Mouse (Mus musculus) liver, adult 2 months (tissue): Measurements from ENCODE around the gene Igfbp6. TPM values are rescaled to one million over a fixed set of nuclear protein-coding genes. Genes with fewer than 3 reads are reported as not detected.

Source experiments
- DNase-seq: peaks from one replicate; pipeline ENCODE4 v3.0.0-alpha.2; 2011; ENCODE audit warnings: low read depth, low spot score; ENCODE audit errors: extremely low read depth
- H3K27ac ChIP-seq: fragments of 200-500 bp; replicated peaks from 2 replicates; pipeline ENCODE4 v1.5.1; 2012; ENCODE audit warnings: low read depth, mild to moderate bottlenecking, control low read depth, inconsistent platforms, low read length; ENCODE audit not compliant: insufficient read depth
- H3K27me3 ChIP-seq: fragments of 200-500 bp; 2 replicates; pipeline ENCODE4 v1.6.1; 2012; ENCODE audit warnings: mild to moderate bottlenecking, moderate library complexity, low read length, inconsistent platforms; ENCODE audit not compliant: control insufficient read depth, insufficient read depth
- H3K36me3 ChIP-seq: fragments of 200-500 bp; 2 replicates; pipeline ENCODE4 v1.6.1; 2012; ENCODE audit warnings: low read length, inconsistent platforms; ENCODE audit not compliant: control insufficient read depth, insufficient read depth
- H3K4me1 ChIP-seq: fragments of 200-500 bp; 2 replicates; pipeline ENCODE4 v1.6.1; 2011; ENCODE audit warnings: low read length; ENCODE audit not compliant: control insufficient read depth, insufficient read depth
- H3K4me3 ChIP-seq: fragments of 200-500 bp; 2 replicates; pipeline ENCODE4 v1.5.1; 2011; ENCODE audit warnings: low read depth, mild to moderate bottlenecking, control low read depth, low read length, moderate library complexity; ENCODE audit not compliant: insufficient read depth
- H3K79me2 ChIP-seq: fragments of 200-500 bp; 2 replicates; pipeline ENCODE4 v1.6.1; 2012; ENCODE audit warnings: inconsistent platforms, mild to moderate bottlenecking, low read length, moderate library complexity; ENCODE audit not compliant: control insufficient read depth, insufficient read depth
- H3K9ac ChIP-seq: fragments of 200-500 bp; 2 replicates; pipeline ENCODE4 v1.6.1; 2012; ENCODE audit warnings: low read depth, mild to moderate bottlenecking, control low read depth, inconsistent platforms, low read length
- CTCF ChIP-seq: fragments of 200-500 bp; IDR thresholded peaks from 2 replicates; pipeline ENCODE4 v1.5.1; 2011; ENCODE audit warnings: low read depth, low read length, control low read depth
- POLR2A ChIP-seq: fragments of 200-500 bp; IDR thresholded peaks from 2 replicates; pipeline ENCODE4 v1.6.1; 2011; ENCODE audit warnings: low read length, control low read depth; ENCODE audit not compliant: insufficient read depth; ENCODE audit errors: extremely low read depth
- WGBS: fragments of 180-500 bp; shearing (Covaris S2); methylation state at CpG from one replicate; pipeline ENCODE4 v1.1.7; 2018; 5-methylcytosine and 5-hydroxymethylcytosine counted together
- polyA plus RNA-seq: library from polyadenylated mRNA; depleted of rRNA; stranded (reverse); fragments of >200 nt; gene quantifications from 2 replicates; pipeline ENCODE4 v1.2.3, GENCODE M21; 2012
- total RNA-seq: library from RNA; depleted of rRNA; stranded (reverse); fragments of >200 nt; gene quantifications from 2 replicates; pipeline ENCODE4 v1.2.3, GENCODE M21; 2014

The Igfbp6 gene
- total and polyA plus RNA-seq, 2 experiments: 1.8 to 2.3 TPM

- H3K27me3 ChIP-seq: no peaks in the 10 kb centered on the region
- no peak overlapping the region for H3K27ac ChIP-seq
- WGBS: 59% methylated on average over 14 of the region's 14 CpGs
- H3K4me3 ChIP-seq: no peak overlapping the region
- no peak for TF ChIP-seq POLR2A
- no peak for TF ChIP-seq CTCF
- peak; percentile 54 for DNase-seq
- H3K79me2 ChIP-seq: no peaks in the 10 kb centered on the region
- peaks cover 48% of the 10 kb centered on the region for H3K4me1 ChIP-seq
- H3K9ac ChIP-seq: no peak overlapping the region
- peaks cover 18% of the 10 kb centered on the region; the same call in 1 of the 2 replicates for H3K36me3 ChIP-seq
These were observed 35.8 kb downstream of the Igfbp6 start for GRCm38 (mm10) chr15:102179924-102180323.

DNA sequence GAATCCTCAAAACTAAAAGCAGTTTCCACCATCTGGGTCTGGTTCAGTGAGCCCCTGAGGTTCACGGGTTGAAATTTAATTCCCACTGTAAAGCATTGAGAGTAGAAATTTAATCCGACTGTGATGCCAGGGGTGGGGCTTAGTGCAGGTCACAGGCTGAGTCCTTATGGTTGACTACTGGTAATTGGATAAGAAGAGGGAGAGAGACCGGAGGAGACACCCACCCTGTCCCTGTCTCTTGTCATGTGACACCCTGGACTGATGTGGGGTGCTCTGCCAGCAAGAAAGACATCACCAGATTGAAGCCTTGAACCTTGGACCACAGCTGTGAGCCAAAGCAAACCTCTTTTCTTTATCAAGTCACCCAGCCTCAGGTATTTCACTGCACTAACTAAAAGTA, 38.9 kb downstream of the Igfbp6 start:
- TF ChIP-seq POLR2A (no peak), CTCF (no peak)
- Histone ChIP-seq H3K4me3 (no peak overlapping the region), H3K79me2 (peaks cover 17% of the 10 kb centered on the region; the same call in 1 of the 2 replicates), H3K36me3 (peaks cover 12% of the 10 kb centered on the region; the same call in 1 of the 2 replicates), H3K4me1 (peaks cover 45% of the 10 kb centered on the region), H3K27me3 (no peaks in the 10 kb centered on the region), H3K27ac (no peak overlapping the region), H3K9ac (no peak overlapping the region)
- 30% methylated on average over 3 of the region's 3 CpGs for WGBS
- DNase-seq: peak; percentile 88

- no peak for TF ChIP-seq CTCF
- no peak for TF ChIP-seq POLR2A
- Histone ChIP-seq H3K27me3 (no peaks in the 10 kb centered on the region), H3K79me2 (peaks cover 24% of the 10 kb centered on the region; the same call in 1 of the 2 replicates), H3K36me3 (peaks cover 10% of the 10 kb centered on the region; the same call in 1 of the 2 replicates), H3K27ac (peak overlapping the region; percentile 72), H3K4me1 (peaks cover 34% of the 10 kb centered on the region), H3K4me3 (no peak overlapping the region; the same call in none of the 2 replicates), H3K9ac (no peak overlapping the region)
- DNase-seq: peak; percentile 100
- WGBS: 28% methylated on average over 11 of the region's 11 CpGs
These were observed 42.1 kb downstream of the Igfbp6 start for GRCm38 (mm10) chr15:102186239-102186638.

DNA sequence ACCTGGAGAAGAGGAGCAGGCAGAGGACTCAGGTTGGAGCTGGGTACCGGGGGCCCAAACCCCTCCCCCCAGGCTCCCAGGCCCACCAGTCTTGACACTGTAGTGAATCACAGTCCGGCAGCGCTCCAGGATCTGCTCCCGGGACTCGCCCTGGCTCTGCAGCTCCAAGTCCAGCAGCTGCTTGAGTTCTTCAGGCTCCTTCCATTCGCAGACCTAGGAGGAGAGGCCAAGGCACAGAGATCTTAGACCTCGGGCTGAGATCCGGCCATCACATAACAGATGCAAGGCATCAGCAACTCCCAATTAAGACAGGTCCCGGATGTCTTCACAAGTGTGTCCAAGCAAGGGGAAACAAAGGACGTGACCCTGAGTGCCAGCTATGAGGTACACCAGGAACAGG, 43.9 kb downstream of the Igfbp6 start:
- Histone ChIP-seq H3K27ac (peak overlapping the region; percentile 88), H3K27me3 (no peaks in the 10 kb centered on the region), H3K4me1 (peaks cover 46% of the 10 kb centered on the region), H3K79me2 (peaks cover 24% of the 10 kb centered on the region; the same call in 1 of the 2 replicates), H3K9ac (peak overlapping the region; percentile 84), H3K36me3 (peaks cover 8% of the 10 kb centered on the region; the same call in 1 of the 2 replicates), H3K4me3 (peak overlapping the region; percentile 79)
- TF ChIP-seq POLR2A: no peak
- TF ChIP-seq CTCF: no peak
- 51% methylated on average over 10 of the region's 10 CpGs for WGBS
- peak; percentile 44 for DNase-seq

DNA sequence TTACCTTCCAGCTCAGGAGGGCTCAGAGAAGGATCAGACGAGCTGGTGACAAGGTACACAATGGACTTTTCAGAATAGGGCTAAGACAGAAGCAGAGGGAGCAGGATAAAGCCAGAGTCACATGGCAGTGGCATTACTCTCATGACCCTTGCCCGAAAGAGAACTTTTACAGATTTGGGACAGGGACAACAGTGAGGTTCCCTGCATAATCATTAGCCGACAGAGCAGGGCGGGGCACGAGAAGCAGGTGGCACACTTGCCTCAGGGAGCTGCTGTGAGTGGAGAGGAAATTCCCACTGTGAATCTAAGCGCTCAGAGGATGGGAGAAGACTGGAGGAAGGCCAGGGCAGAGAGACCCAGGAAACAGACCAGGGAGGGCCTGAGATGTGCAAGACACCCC, 44.7 kb downstream of the Igfbp6 start:
- peak; percentile 94 for DNase-seq
- H3K4me3 ChIP-seq: peak overlapping the region; percentile 79
- peak overlapping the region; percentile 84 for H3K9ac ChIP-seq
- 15% methylated on average over 6 of the region's 6 CpGs for WGBS
- TF ChIP-seq CTCF (0 out of 2 replicates have a peak, but pooled peaks have one; percentile 17), POLR2A (no peak)
- H3K4me1 ChIP-seq: peaks cover 43% of the 10 kb centered on the region
- H3K27me3 ChIP-seq: no peaks in the 10 kb centered on the region
- H3K27ac ChIP-seq: peak overlapping the region; percentile 88
- H3K79me2 ChIP-seq: peaks cover 24% of the 10 kb centered on the region; the same call in 1 of the 2 replicates
- H3K36me3 ChIP-seq: peaks cover 8% of the 10 kb centered on the region; the same call in 1 of the 2 replicates

DNA sequence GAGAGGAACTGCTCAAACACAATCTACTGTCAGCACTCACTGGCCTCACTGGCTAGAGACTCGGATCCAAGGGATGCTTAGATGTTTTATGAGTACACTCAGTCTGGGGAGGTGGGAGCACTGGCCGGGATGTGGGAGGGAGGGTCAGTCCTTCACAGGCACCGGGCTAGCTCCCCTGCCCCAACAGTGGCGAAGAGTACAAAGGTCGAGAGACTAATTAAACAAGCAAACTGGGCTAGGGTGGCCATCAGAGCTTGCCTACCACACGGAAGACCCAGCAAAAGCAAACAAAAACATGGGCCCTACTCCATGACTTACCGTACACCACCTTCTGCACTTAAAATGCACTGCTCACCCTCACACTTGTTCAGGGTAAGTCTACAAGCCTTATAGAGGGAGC, 47.5 kb downstream of the Igfbp6 start:
- no peak for DNase-seq
- H3K79me2 ChIP-seq: peaks cover 16% of the 10 kb centered on the region; the same call in 1 of the 2 replicates
- H3K4me1 ChIP-seq: peaks cover 42% of the 10 kb centered on the region
- peak overlapping the region; percentile 67 for H3K27ac ChIP-seq
- no peak overlapping the region for H3K4me3 ChIP-seq
- TF ChIP-seq CTCF (no peak), POLR2A (no peak)
- 23% methylated on average over 7 of the region's 7 CpGs for WGBS
- H3K9ac ChIP-seq: no peak overlapping the region
- H3K27me3 ChIP-seq: no peaks in the 10 kb centered on the region
- no peaks in the 10 kb centered on the region for H3K36me3 ChIP-seq
